Mouse (Mus musculus) stomach, postnatal 0 days (tissue): ENCODE results near the gene Cebpz. TPM values are rescaled to one million over a fixed set of nuclear protein-coding genes. Genes with fewer than 3 reads are reported as not detected.

Experiments used
- ATAC-seq: fragments of 200-750 bp; cut with Nextera tagmentation; 2 replicates; pipeline ENCODE4 v1.8.0; 2017; ENCODE audit not compliant: low FRiP score, low TSS enrichment
- DNase-seq: peaks from one replicate; pipeline ENCODE4 v3.0.0-alpha.2; 2016; ENCODE audit warnings: low spot score
- H3K27ac ChIP-seq: fragments of 300-500 bp; sonication (generic); replicated peaks from 2 replicates; pipeline ENCODE4 v1.5.1; 2014; ENCODE audit warnings: mild to moderate bottlenecking, control low read depth
- H3K27me3 ChIP-seq: fragments of 300-500 bp; sonication (generic); 2 replicates; pipeline ENCODE4 v1.6.1; 2014; ENCODE audit warnings: low read length; ENCODE audit not compliant: control insufficient read depth, insufficient read depth
- H3K36me3 ChIP-seq: fragments of 300-500 bp; sonication (generic); 2 replicates; pipeline ENCODE4 v1.6.1; 2014; ENCODE audit warnings: low read length, mixed read lengths; ENCODE audit not compliant: control insufficient read depth, insufficient read depth
- H3K4me1 ChIP-seq: fragments of 300-500 bp; sonication (generic); replicated peaks from 2 replicates; pipeline ENCODE4 v1.6.1; 2014; ENCODE audit warnings: antibody characterized with exemption; ENCODE audit not compliant: control insufficient read depth, insufficient read depth
- H3K4me2 ChIP-seq: fragments of 300-500 bp; sonication (generic); replicated peaks from 2 replicates; pipeline ENCODE4 v1.6.1; 2014; ENCODE audit warnings: low read depth, mild to moderate bottlenecking, control low read depth, moderate library complexity
- H3K4me3 ChIP-seq: fragments of 300-500 bp; sonication (generic); 2 replicates; pipeline ENCODE4 v1.5.1; 2014; ENCODE audit warnings: low read depth, low read length, control low read depth
- H3K9ac ChIP-seq: fragments of 300-500 bp; sonication (generic); 2 replicates; pipeline ENCODE4 v1.6.1; 2014; ENCODE audit warnings: mild to moderate bottlenecking, low read length, control low read depth, mixed read lengths
- H3K9me3 ChIP-seq: fragments of 300-500 bp; sonication (generic); 2 replicates; pipeline ENCODE4 v1.6.1; 2016; ENCODE audit warnings: low read length; ENCODE audit not compliant: control insufficient read depth
- CTCF ChIP-seq: IDR thresholded peaks from 2 replicates; pipeline ENCODE4 v1.5.1; 2016; ENCODE audit warnings: antibody characterized with exemption, low read depth, mild to moderate bottlenecking, moderate library complexity
- EP300 ChIP-seq: optimal IDR thresholded peaks from 2 replicates; pipeline ENCODE3; 2016; ENCODE audit warnings: antibody characterized with exemption
- WGBS: fragments of 180-500 bp; shearing (Covaris S2); extraction: QIAGEN DNeasy Blood & Tissue Kit; methylation state at CpG from one replicate; pipeline ENCODE4 v1.1.7; 2014; 5-methylcytosine and 5-hydroxymethylcytosine counted together
- polyA plus RNA-seq: library from polyadenylated mRNA; unstranded; fragments of >200 nt; fragmentation: Nextera tagmentation; extraction: Ambion mirVana; gene quantifications from 2 replicates; pipeline ENCODE4 v1.2.1, GENCODE M21; 2015

Cebpz gene
- polyA plus RNA-seq, 1 experiment from 2014 or later: 44.7 TPM

DNA sequence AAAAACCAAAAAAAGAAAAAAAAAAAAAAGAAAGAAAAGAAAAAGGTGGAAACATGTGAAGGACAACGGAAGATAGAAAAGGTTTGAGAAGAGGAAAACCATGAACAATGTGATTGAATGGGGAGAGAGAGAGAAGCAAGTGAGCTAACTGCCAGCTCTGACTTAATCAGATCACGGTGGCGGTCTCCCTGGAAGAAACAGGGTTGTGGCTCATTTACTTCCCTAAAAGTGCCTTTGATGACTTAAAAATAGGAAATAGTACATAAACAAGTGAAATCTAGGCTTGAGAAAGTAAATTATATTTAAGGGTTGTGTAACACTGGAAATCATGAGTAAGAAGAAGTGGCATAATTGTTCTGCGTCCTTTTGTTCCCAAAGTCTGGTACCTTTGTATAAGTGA, 2.1 kb upstream of the Cebpz start:
- DNase-seq (no peak), ATAC-seq (no peak)
- Histone ChIP-seq H3K4me1 (no peaks in the 10 kb centered on the region), H3K4me3 (no peak overlapping the region), H3K27me3 (no peaks in the 10 kb centered on the region), H3K36me3 (no peaks in the 10 kb centered on the region; the same call in 1 of the 2 replicates), H3K9me3 (no peaks in the 10 kb centered on the region), H3K27ac (no peak overlapping the region), H3K9ac (no peak overlapping the region), H3K4me2 (no peak overlapping the region)
- 88% methylated on average over 4 of the region's 4 CpGs for WGBS
- no peak for TF ChIP-seq EP300
- TF ChIP-seq CTCF: no peak

DNA sequence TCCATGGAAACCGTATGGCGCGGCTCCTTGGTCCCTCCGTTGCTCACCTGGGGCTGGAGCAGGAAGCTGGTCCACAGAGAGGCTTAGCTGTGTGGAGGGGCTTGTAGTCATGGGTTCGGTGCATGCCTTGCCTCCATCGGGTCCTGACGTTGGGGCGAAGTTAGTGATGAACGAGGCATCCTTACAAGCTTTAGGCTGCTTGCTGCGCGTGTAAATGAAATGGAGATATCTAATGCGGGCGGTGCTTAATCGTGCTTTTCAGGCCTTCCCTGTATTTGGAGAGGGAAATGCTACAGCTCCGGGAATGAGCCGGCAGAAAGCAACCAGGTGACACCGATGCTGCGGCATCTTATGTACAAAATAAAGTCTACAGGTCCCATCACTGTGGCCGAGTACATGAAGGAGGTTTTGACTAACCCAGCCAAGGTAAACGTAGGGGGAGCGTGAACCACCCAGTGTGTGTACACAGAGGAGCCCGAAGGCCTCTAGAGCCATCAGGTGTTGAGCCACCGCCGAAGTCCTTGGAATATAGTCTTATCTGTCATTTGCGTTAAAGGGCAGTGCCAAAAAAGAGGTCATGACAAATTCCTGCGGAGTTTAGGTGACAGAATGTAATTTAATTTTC, 475 bp upstream of the Cebpz start:
- no peaks in the 10 kb centered on the region for H3K9me3 ChIP-seq
- no peaks in the 10 kb centered on the region for H3K27me3 ChIP-seq
- peak overlapping the region; percentile 82 for H3K9ac ChIP-seq
- WGBS: 5% methylated on average over 26 of the region's 26 CpGs
- peak overlapping the region; percentile 63; the same call in 1 of the 2 replicates for H3K27ac ChIP-seq
- no peak for TF ChIP-seq CTCF
- no peak for TF ChIP-seq EP300
- ATAC-seq (peak; percentile 23; the same call in 1 of the 2 replicates), DNase-seq (no peak)
- H3K4me2 ChIP-seq: peak overlapping the region; percentile 87
- H3K4me3 ChIP-seq: peak overlapping the region; percentile 84
- 0 out of 2 replicates have a peak, but pooled peaks cover 2% of the 10 kb centered on the region for H3K36me3 ChIP-seq
- no peaks in the 10 kb centered on the region for H3K4me1 ChIP-seq

DNA sequence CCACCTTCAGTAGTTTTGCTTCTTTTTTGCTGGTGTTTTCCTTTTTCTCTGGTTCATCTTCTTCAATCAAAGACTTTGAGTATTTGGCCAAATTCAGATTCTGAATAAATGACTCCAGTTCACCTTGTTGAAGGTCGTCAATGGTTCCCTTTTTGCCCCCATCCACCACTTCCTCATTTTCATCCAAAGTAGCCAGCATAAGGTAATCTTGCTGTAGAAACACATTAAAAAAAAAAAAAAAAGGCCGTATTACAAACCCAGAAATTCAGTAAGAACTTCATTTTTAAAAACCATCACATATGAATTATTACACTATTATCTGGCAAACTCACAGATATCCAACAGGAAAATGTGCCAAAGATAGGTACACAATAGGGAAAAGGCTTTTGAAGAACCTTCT, 1.0 kb downstream of the Cebpz start:
- TF ChIP-seq CTCF: no peak
- TF ChIP-seq EP300: no peak
- H3K4me1 ChIP-seq: no peaks in the 10 kb centered on the region
- no peak for DNase-seq
- no peak overlapping the region; the same call in 1 of the 2 replicates for H3K9ac ChIP-seq
- H3K4me2 ChIP-seq: peak overlapping the region; percentile 87
- H3K27me3 ChIP-seq: no peaks in the 10 kb centered on the region
- peak overlapping the region; percentile 84 for H3K4me3 ChIP-seq
- H3K27ac ChIP-seq: no peak overlapping the region
- 74% methylated on average over 2 of the region's 2 CpGs for WGBS
- peaks cover 8% of the 10 kb centered on the region for H3K36me3 ChIP-seq
- ATAC-seq: no peak
- no peaks in the 10 kb centered on the region for H3K9me3 ChIP-seq

DNA sequence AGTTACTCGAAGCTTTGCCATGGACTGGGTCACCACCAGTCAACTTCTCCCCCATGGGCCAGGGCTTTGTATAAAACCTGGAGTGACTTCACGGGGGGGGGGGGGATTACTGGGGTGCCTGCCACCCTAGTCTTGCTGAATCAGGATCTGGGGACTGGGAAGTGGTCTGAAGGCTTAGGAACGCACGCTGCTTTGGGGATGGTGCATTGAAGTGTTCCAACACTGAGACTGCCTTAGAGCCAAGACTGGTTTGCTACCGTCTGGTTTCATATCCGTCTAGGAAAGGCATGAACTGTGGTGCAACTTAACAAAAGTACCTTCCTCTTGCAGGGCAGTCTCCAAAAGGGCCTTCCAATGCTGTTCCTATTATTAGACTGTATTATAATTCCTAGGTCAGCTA, 19.2 kb downstream of the Cebpz start:
- 41% methylated on average over 6 of the region's 6 CpGs for WGBS

DNA sequence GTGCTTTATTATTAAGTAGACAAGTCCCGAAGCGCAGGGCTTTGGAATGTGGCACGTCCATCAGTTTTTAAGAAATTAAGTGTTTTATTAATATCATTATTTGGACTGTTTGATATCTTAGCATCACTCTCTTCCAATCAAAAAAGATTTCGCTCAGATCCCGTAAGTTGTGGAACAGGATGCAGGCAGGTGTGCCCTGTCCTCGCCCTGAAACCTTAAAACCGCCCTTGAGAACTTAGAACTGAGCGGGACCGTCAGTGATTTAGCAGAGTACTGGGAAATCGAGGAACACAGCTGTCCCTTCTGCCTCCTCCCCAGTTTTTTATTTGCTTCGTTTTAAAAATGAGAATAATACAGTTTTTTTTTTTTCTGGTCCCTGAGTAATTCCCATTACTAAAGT, 20.0 kb downstream of the Cebpz start:
- H3K27me3 ChIP-seq: no peaks in the 10 kb centered on the region
- H3K4me1 ChIP-seq: no peaks in the 10 kb centered on the region; the same call in 1 of the 2 replicates
- WGBS: under 1% methylated on average over 11 of the region's 11 CpGs
- no peak for DNase-seq
- peak overlapping the region; percentile 80 for H3K9ac ChIP-seq
- ATAC-seq: peak; percentile 33; the same call in 1 of the 2 replicates
- peaks cover 12% of the 10 kb centered on the region for H3K36me3 ChIP-seq
- no peaks in the 10 kb centered on the region for H3K9me3 ChIP-seq
- H3K27ac ChIP-seq: peak overlapping the region; percentile 90
- H3K4me3 ChIP-seq: peak overlapping the region; percentile 59
- peak overlapping the region; percentile 69 for H3K4me2 ChIP-seq
- no peak for TF ChIP-seq EP300
- no peak for TF ChIP-seq CTCF

More for the DNA sequence above, 19.2 kb downstream of the Cebpz start:
- 0 out of 2 replicates have a peak overlapping the region, but pooled peaks have one; percentile 69 for H3K4me2 ChIP-seq
- peaks cover 17% of the 10 kb centered on the region for H3K36me3 ChIP-seq
- ATAC-seq (no peak), DNase-seq (no peak)
- H3K27me3 ChIP-seq: no peaks in the 10 kb centered on the region
- H3K4me3 ChIP-seq: no peak overlapping the region
- H3K4me1 ChIP-seq: no peaks in the 10 kb centered on the region; the same call in 1 of the 2 replicates
- no peaks in the 10 kb centered on the region for H3K9me3 ChIP-seq
- no peak overlapping the region for H3K9ac ChIP-seq
- no peak overlapping the region for H3K27ac ChIP-seq
- TF ChIP-seq CTCF (no peak), EP300 (no peak)

DNA sequence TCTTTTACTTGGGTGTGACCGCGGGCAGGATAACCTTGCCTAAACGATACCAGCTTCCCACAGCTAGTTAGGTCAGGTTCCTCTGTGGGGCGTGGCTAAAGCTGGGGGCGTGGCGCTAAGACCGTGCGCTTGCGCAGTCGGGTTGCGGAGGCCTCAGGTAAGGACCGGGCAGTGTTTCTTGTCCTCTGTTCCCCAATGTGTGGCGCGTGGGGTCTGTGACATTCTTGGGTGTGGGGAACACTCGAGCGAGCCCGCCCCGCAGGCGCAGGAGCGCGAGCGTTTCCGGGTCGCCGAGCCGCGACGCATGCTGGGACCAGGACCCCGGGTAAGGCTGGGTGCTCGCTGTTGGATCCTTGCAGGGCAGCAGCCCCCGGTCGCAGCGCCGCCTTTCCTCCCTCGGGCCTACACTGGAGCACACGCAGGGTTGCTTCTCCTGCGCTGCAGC, 20.5 kb downstream of the Cebpz start, which contains the start of gene Cebpzos:
Gene Cebpzos, plus strand, starts transcription at position 132 of the 445 bp plus-strand sequence.
- ATAC-seq: peak; percentile 94
- Histone ChIP-seq H3K36me3 (peaks cover 8% of the 10 kb centered on the region), H3K9me3 (no peaks in the 10 kb centered on the region), H3K4me1 (no peaks in the 10 kb centered on the region; the same call in 1 of the 2 replicates), H3K4me2 (peak within 1 kb of the TSS; percentile 69), H3K27ac (peak within 1 kb of the TSS; percentile 90), H3K27me3 (no peaks in the 10 kb centered on the region), H3K4me3 (peak within 1 kb of the TSS; percentile 59), H3K9ac (peak within 1 kb of the TSS; percentile 80)
- under 1% methylated on average over 31 of the region's 37 CpGs for WGBS
- TF ChIP-seq CTCF: peak; percentile 18; the same call in 1 of the 2 replicates
- no peak for TF ChIP-seq EP300
- DNase-seq: peak; percentile 93
